Mouse (Mus musculus) spleen, adult 2 months (tissue): ENCODE results near the gene Tmem150a. TPM values are rescaled to one million over a fixed set of nuclear protein-coding genes. Genes with fewer than 3 reads are reported as not detected.

Source experiments
- DNase-seq, 2 experiments: peaks; one replicate each; pipeline versions ENCODE4 v3.0.0 to v3.0.0-alpha.2; 2012 to 2021; ENCODE audit warnings: low spot score in 2 of 2, low read depth in 1 of 2
- H3K27ac ChIP-seq: fragments of 200-500 bp; 2 replicates; pipeline ENCODE4 v1.5.1; 2012; ENCODE audit warnings: low read length, inconsistent platforms; ENCODE audit not compliant: insufficient read depth
- H3K27me3 ChIP-seq: fragments of 200-500 bp; 2 replicates; pipeline ENCODE4 v1.6.1; 2012; ENCODE audit warnings: mild to moderate bottlenecking, moderate library complexity, low read length, inconsistent platforms; ENCODE audit not compliant: control insufficient read depth, insufficient read depth
- H3K36me3 ChIP-seq: fragments of 200-500 bp; 2 replicates; pipeline ENCODE4 v1.6.1; 2012; ENCODE audit warnings: mild to moderate bottlenecking, low read length, inconsistent platforms; ENCODE audit not compliant: control insufficient read depth, insufficient read depth
- H3K4me1 ChIP-seq: fragments of 200-500 bp; 2 replicates; pipeline ENCODE4 v1.6.1; 2011; ENCODE audit warnings: inconsistent platforms; ENCODE audit not compliant: control insufficient read depth, insufficient read depth, insufficient read length
- H3K4me3 ChIP-seq: fragments of 200-500 bp; 2 replicates; pipeline ENCODE4 v1.5.1; 2011; ENCODE audit warnings: mild to moderate bottlenecking, inconsistent platforms; ENCODE audit not compliant: insufficient read depth, insufficient read length; ENCODE audit errors: extremely low read depth
- CTCF ChIP-seq: fragments of 200-500 bp; IDR thresholded peaks from 2 replicates; pipeline ENCODE4 v1.5.1; 2011; ENCODE audit warnings: mild to moderate bottlenecking, inconsistent platforms; ENCODE audit not compliant: insufficient read depth, insufficient read length, insufficient replicate concordance; ENCODE audit errors: extremely low read depth
- POLR2A ChIP-seq: fragments of 200-500 bp; IDR thresholded peaks from 2 replicates; pipeline ENCODE4 v1.6.1; 2011; ENCODE audit warnings: low read depth, low read length, inconsistent platforms
- WGBS: fragments of 180-500 bp; shearing (Covaris S2); methylation state at CpG from one replicate; pipeline ENCODE4 v1.1.7; 2018; 5-methylcytosine and 5-hydroxymethylcytosine counted together
- polyA plus RNA-seq: library from polyadenylated mRNA; depleted of rRNA; stranded (reverse); fragments of >200 nt; gene quantifications from 2 replicates; pipeline ENCODE4 v1.2.3, GENCODE M21; 2012; rRNA removed

The Tmem150a gene
- polyA plus RNA-seq, 1 experiment = 21.7 TPM

DNA sequence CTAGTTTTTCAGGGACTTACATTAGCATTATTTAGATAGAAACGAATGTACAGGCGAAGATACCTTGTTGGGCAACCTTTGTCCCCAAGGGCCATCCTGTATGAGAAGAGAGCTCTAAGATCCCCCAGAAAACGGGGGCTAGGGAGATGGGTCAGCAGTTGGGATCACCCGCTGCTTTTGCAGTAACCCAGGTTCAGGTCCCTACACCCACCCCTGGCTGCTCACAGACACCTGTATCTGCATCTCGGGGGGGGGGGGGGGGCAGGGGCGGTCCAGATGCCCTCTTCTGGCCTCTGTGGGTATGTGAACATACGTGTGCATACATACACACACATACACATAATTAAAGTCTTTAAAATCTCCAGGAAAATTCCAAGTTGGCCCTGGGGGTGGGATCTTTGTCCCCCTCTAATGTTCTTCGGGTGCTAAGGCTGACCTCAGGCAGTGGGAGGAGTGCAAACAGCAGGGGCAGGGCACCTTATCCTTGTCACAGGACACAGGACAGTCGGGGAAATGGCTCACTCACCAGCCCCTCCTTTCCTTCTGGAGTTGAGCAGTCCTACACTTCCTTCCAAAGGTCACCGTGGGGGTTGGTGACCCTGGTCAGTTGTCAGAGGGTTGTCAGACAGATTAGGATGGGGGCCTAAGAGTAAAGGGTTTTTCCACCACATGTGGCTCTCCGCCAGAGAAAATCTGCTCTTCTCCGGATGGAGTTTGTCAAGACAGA lies 35.7 kb downstream of the Tmem150a start:
- no peak for TF ChIP-seq CTCF
- TF ChIP-seq POLR2A = no peak

DNA sequence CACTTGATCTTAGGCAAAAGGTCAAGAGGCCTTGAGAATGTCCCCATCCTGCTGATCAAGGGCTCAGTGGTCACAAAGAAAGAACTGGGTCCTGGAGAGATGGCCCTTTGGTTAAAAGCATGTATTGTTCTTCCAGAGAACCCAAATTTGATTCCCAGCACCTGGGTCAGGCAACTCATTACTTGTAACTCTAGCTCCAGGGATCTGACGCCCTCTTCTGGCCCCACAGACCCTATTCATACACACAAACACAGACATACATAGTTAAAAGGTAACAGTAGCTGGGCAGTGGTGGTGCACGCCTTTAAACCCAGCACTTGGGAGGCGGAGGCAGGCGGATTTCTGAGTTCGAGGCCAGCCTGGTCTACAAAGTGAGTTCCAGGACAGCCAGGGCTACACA lies 37.1 kb downstream of the Tmem150a start:
- 86% methylated on average over 5 of the region's 5 CpGs for WGBS
- Histone ChIP-seq H3K36me3 (peaks cover 5% of the 10 kb centered on the region; the same call in 1 of the 2 replicates), H3K4me1 (peaks cover 16% of the 10 kb centered on the region; the same call in 1 of the 2 replicates), H3K27me3 (no peaks in the 10 kb centered on the region), H3K27ac (no peak overlapping the region), H3K4me3 (no peak overlapping the region)
- DNase-seq = no peak
- TF ChIP-seq CTCF = no peak
- TF ChIP-seq POLR2A = no peak

More for the DNA sequence above, 35.7 kb downstream of the Tmem150a start:
- no peak overlapping the region for H3K4me3 ChIP-seq
- peak in 1 of 2 experiments; percentile 24 for DNase-seq
- peaks cover 16% of the 10 kb centered on the region; the same call in 1 of the 2 replicates for H3K4me1 ChIP-seq
- H3K27ac ChIP-seq = peak overlapping the region; percentile 99
- no peaks in the 10 kb centered on the region for H3K27me3 ChIP-seq
- H3K36me3 ChIP-seq = peaks cover 6% of the 10 kb centered on the region; the same call in 1 of the 2 replicates
- WGBS = 36% methylated on average over 12 of the region's 12 CpGs

DNA sequence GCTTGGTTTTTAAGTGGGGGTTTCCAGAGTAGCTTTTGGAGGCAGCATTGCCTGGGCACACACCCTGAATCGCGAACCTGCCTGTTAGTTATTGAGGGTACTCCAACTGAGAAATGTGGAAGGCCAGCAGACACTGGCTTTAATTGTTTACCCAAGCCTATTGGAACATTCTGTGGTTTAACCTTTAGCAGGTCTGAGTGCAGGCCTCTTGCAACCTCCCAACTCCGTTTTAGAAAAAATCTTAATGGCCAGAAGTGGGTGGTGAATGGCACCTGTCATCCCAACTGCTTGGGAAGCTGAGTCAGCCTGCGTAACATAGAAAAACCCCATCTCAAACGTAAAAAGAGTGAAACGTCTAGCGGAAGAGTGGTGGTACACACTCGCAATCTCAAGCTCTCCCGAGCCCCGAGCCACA lies 41.6 kb downstream of the Tmem150a start:
- no peaks in the 10 kb centered on the region for H3K27me3 ChIP-seq
- TF ChIP-seq POLR2A = no peak
- no peak for TF ChIP-seq CTCF
- no peak overlapping the region for H3K27ac ChIP-seq
- H3K4me1 ChIP-seq = no peaks in the 10 kb centered on the region
- DNase-seq = no peak
- WGBS = 88% methylated on average over 10 of the region's 10 CpGs
- no peak overlapping the region for H3K4me3 ChIP-seq
- no peaks in the 10 kb centered on the region for H3K36me3 ChIP-seq

DNA sequence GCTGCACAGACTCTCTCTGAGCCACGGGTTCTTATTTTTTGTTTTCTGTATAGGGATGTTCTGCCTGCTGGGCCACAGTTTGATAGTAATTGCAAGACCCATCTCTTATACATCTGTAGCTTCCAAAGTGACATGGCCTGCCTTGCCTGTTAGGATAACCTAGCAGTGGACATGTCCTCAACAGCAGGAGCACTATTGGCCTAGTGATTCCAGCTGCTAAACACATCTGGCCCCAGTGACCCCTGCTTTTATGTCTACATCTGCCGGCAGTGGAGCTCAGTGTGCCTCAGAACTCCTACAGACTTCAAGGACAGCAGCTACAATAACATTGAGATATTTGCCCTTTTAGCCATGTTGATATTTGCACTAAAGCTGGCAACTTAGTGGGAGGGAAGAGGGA lies 44.7 kb downstream of the Tmem150a start:
- WGBS = 87% methylated on average over 2 of the region's 2 CpGs
- TF ChIP-seq CTCF (no peak), POLR2A (no peak)
- Histone ChIP-seq H3K27ac (no peak overlapping the region), H3K36me3 (no peaks in the 10 kb centered on the region), H3K4me3 (no peak overlapping the region), H3K4me1 (no peaks in the 10 kb centered on the region), H3K27me3 (no peaks in the 10 kb centered on the region)
- no peak for DNase-seq

DNA sequence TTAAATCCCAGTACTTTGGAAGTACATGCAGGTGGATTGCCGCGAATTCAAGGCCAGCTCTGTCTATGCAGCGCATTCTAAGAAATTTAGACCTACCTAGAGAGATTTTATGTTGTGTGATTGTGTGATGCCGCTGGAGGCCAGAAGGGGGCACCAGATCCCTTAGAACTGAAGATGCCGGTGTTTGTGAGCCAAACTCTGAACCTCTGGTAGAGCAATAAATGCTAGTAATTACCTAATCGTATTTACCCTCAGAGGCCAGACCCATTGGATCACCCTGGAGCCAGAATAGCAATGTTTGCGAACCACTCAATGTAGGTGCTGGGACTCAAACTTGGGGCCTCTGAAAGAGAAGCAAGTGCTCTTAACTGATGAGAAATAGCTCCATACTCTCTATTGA lies 46.6 kb downstream of the Tmem150a start:
- 16% methylated on average over 7 of the region's 7 CpGs for WGBS
- peak; percentile 54 to 73 for DNase-seq
- H3K4me3 ChIP-seq = no peak overlapping the region
- H3K27me3 ChIP-seq = no peaks in the 10 kb centered on the region
- H3K27ac ChIP-seq = no peak overlapping the region
- TF ChIP-seq POLR2A (no peak), CTCF (peak; percentile 62; the same call in 1 of the 2 replicates)
- no peaks in the 10 kb centered on the region for H3K4me1 ChIP-seq
- H3K36me3 ChIP-seq = no peaks in the 10 kb centered on the region

DNA sequence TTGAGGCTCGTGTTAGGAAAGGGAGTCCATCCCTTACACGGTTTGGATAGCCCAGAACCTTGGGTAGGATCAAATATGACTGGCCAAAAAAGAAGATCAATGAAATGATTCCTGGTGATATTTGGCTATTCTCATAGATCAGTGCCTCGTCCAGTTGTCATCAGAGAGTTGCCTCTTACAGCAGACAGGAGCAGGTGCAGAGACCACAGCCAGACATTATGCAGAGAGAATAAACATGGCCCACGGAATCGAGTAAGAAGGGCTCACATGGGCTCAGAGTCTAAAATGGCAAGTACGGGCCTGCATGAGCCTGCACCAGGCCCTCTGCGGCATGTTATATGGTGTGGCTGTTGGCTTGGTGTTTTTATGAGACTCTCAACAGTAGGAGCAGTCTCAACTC lies 50.1 kb downstream of the Tmem150a start:
- Histone ChIP-seq H3K4me1 (0 out of 2 replicates have a peak, but pooled peaks cover under 1% of the 10 kb centered on the region), H3K27me3 (no peaks in the 10 kb centered on the region), H3K36me3 (no peaks in the 10 kb centered on the region), H3K27ac (no peak overlapping the region), H3K4me3 (no peak overlapping the region)
- no peak for DNase-seq
- no peak for TF ChIP-seq CTCF
- TF ChIP-seq POLR2A = no peak
- WGBS = 86% methylated on average over 7 of the region's 7 CpGs

DNA sequence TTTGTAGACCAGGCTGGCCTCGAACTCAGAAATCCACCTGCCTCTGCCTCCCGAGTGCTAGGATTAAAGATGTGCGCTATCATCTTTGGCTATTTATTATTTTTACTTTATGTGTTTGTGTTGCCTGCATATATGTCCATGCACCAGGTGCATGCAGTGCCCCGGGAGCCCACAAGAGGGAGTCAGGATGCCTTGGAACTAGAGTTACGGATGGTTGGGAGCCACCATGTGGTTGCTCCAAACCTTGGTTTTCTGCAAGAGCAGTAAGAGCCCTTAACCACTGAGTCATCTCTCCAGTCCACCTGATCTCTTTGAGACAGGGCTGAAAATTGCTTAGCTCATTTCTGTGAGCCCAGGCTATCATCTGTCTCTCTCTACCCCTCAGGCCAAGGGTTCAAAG lies 51.9 kb downstream of the Tmem150a start:
- DNase-seq = peak; percentile 74 to 76
- H3K27ac ChIP-seq = no peak overlapping the region
- no peak overlapping the region for H3K4me3 ChIP-seq
- no peaks in the 10 kb centered on the region for H3K36me3 ChIP-seq
- TF ChIP-seq CTCF = peak; percentile 89; the same call in 1 of the 2 replicates
- TF ChIP-seq POLR2A = no peak
- 2% methylated on average over 5 of the region's 5 CpGs for WGBS
- no peaks in the 10 kb centered on the region for H3K27me3 ChIP-seq
- peaks cover 6% of the 10 kb centered on the region; the same call in 1 of the 2 replicates for H3K4me1 ChIP-seq

Other genes starting within 250 kb of the Tmem150a start
- gene Atoh8, start 119.9 kb upstream of the Tmem150a start, polyA plus RNA-seq = 9.3 and 10.7 TPM in 2 replicates
- 0.15 and 0.32 TPM in 2 replicates for gene Sftpb, start 50.8 kb upstream of the Tmem150a start, polyA plus RNA-seq
- gene Usp39, start 10.3 kb upstream of the Tmem150a start, polyA plus RNA-seq = 14.8 and 15.3 TPM in 2 replicates
- 19.9 and 23.1 TPM in 2 replicates for gene 0610030E20Rik, start 8.1 kb upstream of the Tmem150a start, polyA plus RNA-seq
- 62.4 and 65.8 TPM in 2 replicates for gene Rnf181, start 11.5 kb downstream of the Tmem150a start, polyA plus RNA-seq
- 51.3 and 55.6 TPM in 2 replicates for gene Vamp5, start 25.0 kb downstream of the Tmem150a start, polyA plus RNA-seq
- gene Vamp8, start 35.3 kb downstream of the Tmem150a start, polyA plus RNA-seq = 100 and 107 TPM in 2 replicates
- gene Ggcx, start 58.9 kb downstream of the Tmem150a start, polyA plus RNA-seq = 7.3 and 7.6 TPM in 2 replicates
- gene Mat2a, start 84.1 kb downstream of the Tmem150a start, polyA plus RNA-seq = 45.0 and 50.9 TPM in 2 replicates
- 0.52 and 0.55 TPM in 2 replicates for gene Sh2d6, start 166.3 kb downstream of the Tmem150a start, polyA plus RNA-seq
- gene Capg, start 188.9 kb downstream of the Tmem150a start, polyA plus RNA-seq = 130 and 135 TPM in 2 replicates
- gene Elmod3, start 243.0 kb downstream of the Tmem150a start, polyA plus RNA-seq = 12.2 and 12.9 TPM in 2 replicates
- 5.5 and 5.9 TPM in 2 replicates for gene Retsat, start 243.0 kb downstream of the Tmem150a start, polyA plus RNA-seq